Mouse (Mus musculus) CH12.LX (cell line): ENCODE data around the gene Rnf182. TPM values are rescaled to one million over a fixed set of nuclear protein-coding genes. Genes with fewer than 3 reads are reported as not detected.

Experiments
- DNase-seq: peaks from one replicate; pipeline ENCODE4 v3.0.0-alpha.2; 2013; ENCODE audit errors: extremely low read depth
- H3K27ac ChIP-seq: 2 replicates; pipeline ENCODE4 v1.5.1; 2012; ENCODE audit warnings: low read depth, mild to moderate bottlenecking, control low read depth, moderate library complexity; ENCODE audit not compliant: insufficient read depth
- H3K27me3 ChIP-seq: replicated peaks from 2 replicates; pipeline ENCODE3; 2012; ENCODE audit warnings: inconsistent platforms
- H3K36me3 ChIP-seq, 2 experiments: replicated peaks in 1 of 2; 2 replicates each; pipeline versions ENCODE3 to v1.6.1; 2012; ENCODE audit warnings: inconsistent platforms in 1 of 2, low read length in 1 of 2, mild to moderate bottlenecking in 1 of 2, mixed read lengths in 1 of 2, moderate library complexity in 1 of 2; ENCODE audit not compliant: control insufficient read depth in 1 of 2, insufficient read depth in 1 of 2
- H3K4me1 ChIP-seq, 2 experiments: 2 replicates each; pipeline ENCODE4 v1.6.1; 2012; ENCODE audit warnings: inconsistent platforms in 1 of 2, moderate library complexity in 1 of 2; ENCODE audit not compliant: insufficient read depth in 2 of 2, control insufficient read depth in 1 of 2
- H3K4me2 ChIP-seq: 2 replicates; pipeline ENCODE4 v1.6.1; 2012; ENCODE audit warnings: low read depth, mild to moderate bottlenecking, control low read depth; ENCODE audit not compliant: poor library complexity, insufficient read depth, severe bottlenecking
- H3K4me3 ChIP-seq, 3 experiments: fragments of 150-350 bp in 1 of 3; sonication (generic) in 1 of 3; replicated peaks in 1 of 3; 2 replicates each; pipeline versions ENCODE3 to v1.5.1; 2011 to 2012; ENCODE audit warnings: low read depth in 2 of 3, low read length in 2 of 3, mild to moderate bottlenecking in 2 of 3, moderate library complexity in 2 of 3, control low read depth in 1 of 3, improper control_type of control experiment in 1 of 3, inconsistent platforms in 1 of 3, mixed read lengths in 1 of 3; ENCODE audit not compliant: poor library complexity in 1 of 3
- H3K79me2 ChIP-seq: replicated peaks from 2 replicates; pipeline ENCODE4 v1.6.1; 2012; ENCODE audit warnings: mild to moderate bottlenecking, moderate library complexity; ENCODE audit not compliant: control insufficient read depth, poor library complexity, insufficient read depth, severe bottlenecking; ENCODE audit errors: extremely low read depth
- H3K9ac ChIP-seq: 2 replicates; pipeline ENCODE4 v1.6.1; 2012; ENCODE audit warnings: low read depth, mild to moderate bottlenecking, control low read depth, moderate library complexity; ENCODE audit not compliant: insufficient read depth
- H3K9me3 ChIP-seq: replicated peaks from 2 replicates; pipeline ENCODE3; 2012; ENCODE audit warnings: low read length, inconsistent platforms, mixed read lengths
- BHLHE40 ChIP-seq: IDR thresholded peaks from 2 replicates; pipeline ENCODE4 v1.6.1; 2011; ENCODE audit warnings: mild to moderate bottlenecking, low read depth, low read length, improper control_type of control experiment
- CTCF ChIP-seq, 2 experiments: IDR thresholded peaks in 1 of 2; conservative IDR thresholded peaks in 1 of 2; 2 replicates each; pipeline ENCODE4 v1.5.1; 2011 to 2012; ENCODE audit warnings: low read depth in 2 of 2, low read length in 2 of 2, improper control_type of control experiment in 1 of 2, inconsistent platforms in 1 of 2, mild to moderate bottlenecking in 1 of 2, moderate library complexity in 1 of 2
- E2F4 ChIP-seq: IDR thresholded peaks from 2 replicates; pipeline ENCODE4 v1.6.1; 2011; ENCODE audit warnings: low read depth, low read length, improper control_type of control experiment; ENCODE audit not compliant: insufficient replicate concordance
- EP300 ChIP-seq: IDR thresholded peaks from 2 replicates; pipeline ENCODE4 v1.6.1; 2011; ENCODE audit warnings: low read length, improper control_type of control experiment
- GABPA ChIP-seq: IDR thresholded peaks from 2 replicates; pipeline ENCODE4 v1.6.1; 2012; ENCODE audit warnings: low read depth, low read length, improper control_type of control experiment, inconsistent platforms; ENCODE audit not compliant: insufficient replicate concordance
- HCFC1 ChIP-seq: IDR thresholded peaks from 2 replicates; pipeline ENCODE4 v1.6.1; 2012; ENCODE audit warnings: low read depth, mild to moderate bottlenecking, inconsistent platforms, low read length, improper control_type of control experiment
- IRF4 ChIP-seq: IDR thresholded peaks from 2 replicates; pipeline ENCODE4 v1.6.1; 2014; ENCODE audit warnings: low read depth, mild to moderate bottlenecking, inconsistent platforms, low read length, improper control_type of control experiment
- KAT2A ChIP-seq: IDR thresholded peaks from 2 replicates; pipeline ENCODE4 v1.6.1; 2012; ENCODE audit warnings: low read length, improper control_type of control experiment, inconsistent platforms; ENCODE audit not compliant: insufficient replicate concordance
- MAFK ChIP-seq: IDR thresholded peaks from 2 replicates; pipeline ENCODE4 v1.6.1; 2011; ENCODE audit warnings: low read length, improper control_type of control experiment; ENCODE audit not compliant: insufficient replicate concordance
- MAX ChIP-seq: IDR thresholded peaks from 2 replicates; pipeline ENCODE4 v1.6.1; 2011; ENCODE audit warnings: low read length, improper control_type of control experiment
- MAZ ChIP-seq: IDR thresholded peaks from 2 replicates; pipeline ENCODE4 v1.6.1; 2012; ENCODE audit warnings: low read depth, mild to moderate bottlenecking, inconsistent platforms, low read length, improper control_type of control experiment, moderate library complexity
- MYC ChIP-seq: IDR thresholded peaks from 2 replicates; pipeline ENCODE4 v1.6.1; 2011; ENCODE audit warnings: low read depth, mild to moderate bottlenecking, improper control_type of control experiment, low read length
- NRF1 ChIP-seq: IDR thresholded peaks from 2 replicates; pipeline ENCODE4 v1.6.1; 2014; ENCODE audit warnings: low read depth, mild to moderate bottlenecking, inconsistent platforms, low read length, improper control_type of control experiment, moderate library complexity
- PAX5 ChIP-seq: IDR thresholded peaks from 2 replicates; pipeline ENCODE4 v1.6.1; 2012; ENCODE audit warnings: low read length, inconsistent platforms, mixed read lengths
- POLR2A ChIP-seq: IDR thresholded peaks from 2 replicates; pipeline ENCODE4 v1.6.1; 2011; ENCODE audit warnings: low read depth, mild to moderate bottlenecking, improper control_type of control experiment, low read length
- POLR2AphosphoS2 ChIP-seq: IDR thresholded peaks from 2 replicates; pipeline ENCODE4 v1.6.1; 2011; ENCODE audit warnings: low read depth, low read length, improper control_type of control experiment
- RCOR1 ChIP-seq: conservative IDR thresholded peaks from 2 replicates; pipeline ENCODE4 v1.6.1; 2012; ENCODE audit warnings: low read depth, mild to moderate bottlenecking, inconsistent platforms, low read length, improper control_type of control experiment
- TCF12 ChIP-seq: IDR thresholded peaks from 2 replicates; pipeline ENCODE4 v1.6.1; 2014; ENCODE audit warnings: low read depth, mild to moderate bottlenecking, inconsistent platforms, low read length, improper control_type of control experiment
- USF2 ChIP-seq: conservative IDR thresholded peaks from 2 replicates; pipeline ENCODE4 v1.6.1; 2011; ENCODE audit warnings: low read depth, low read length, improper control_type of control experiment
- ZC3H11A ChIP-seq: IDR thresholded peaks from 2 replicates; pipeline ENCODE4 v1.6.1; 2012; ENCODE audit warnings: low read depth, mild to moderate bottlenecking, inconsistent platforms, low read length, improper control_type of control experiment
- ZKSCAN1 ChIP-seq: IDR thresholded peaks from 2 replicates; pipeline ENCODE4 v1.6.1; 2012; ENCODE audit warnings: low read depth, inconsistent platforms, low read length, improper control_type of control experiment, borderline replicate concordance
- ZMIZ1 ChIP-seq: IDR thresholded peaks from 2 replicates; pipeline ENCODE4 v1.6.1; 2012; ENCODE audit warnings: low read depth, mild to moderate bottlenecking, inconsistent platforms, low read length, improper control_type of control experiment
- ZNF384 ChIP-seq: IDR thresholded peaks from 2 replicates; pipeline ENCODE4 v1.6.1; 2012; ENCODE audit warnings: low read depth, low read length, improper control_type of control experiment, inconsistent platforms
- dilution Hi-C: fragments of 300-500 bp; cut with MboI; formaldehyde crosslinking; loops from 2 replicates; pipeline ENCODE4 v1.14.3; 2020; ENCODE audit warnings: low sequenced_read_pairs; ENCODE audit not compliant: extremely low pct_unique_long_range_greater_than_20kb, extremely low pct_ligation_motif_present
- in situ Hi-C: fragments of 300-500 bp; cut with MboI; formaldehyde crosslinking; loops from 3 replicates; pipeline ENCODE4 v1.14.3; 2019; ENCODE audit warnings: low sequenced_read_pairs, low pct_ligation_motif_present, low pct_unique_long_range_greater_than_20kb, mixed read lengths
- polyA plus RNA-seq: library from polyadenylated mRNA; unstranded; fragments of >175 nt; gene quantifications from 2 replicates; pipeline ENCODE4 v1.2.1, GENCODE M21; 2012; ENCODE audit warnings: low read depth; ENCODE audit not compliant: insufficient read length
- total RNA-seq, 2 experiments: library from RNA; depleted of rRNA; stranded (reverse); fragments of 300-350 nt in 1 of 2; fragments of >200 nt in 1 of 2; gene quantifications; 2 replicates each; pipeline ENCODE4 v1.2.3; 2012 to 2014

Gene Rnf182
- total and polyA plus RNA-seq, 3 experiments: not detected

- dilution Hi-C loops (no loop called here), in situ Hi-C loops (no loop called here)
- Histone ChIP-seq H3K9ac (no peak overlapping the region), H3K79me2 (no peaks in the 10 kb centered on the region), H3K4me1 (no peaks in the 10 kb centered on the region), H3K27me3 (no peaks in the 10 kb centered on the region), H3K9me3 (no peaks in the 10 kb centered on the region), H3K4me2 (no peak overlapping the region), H3K4me3 (no peak overlapping the region), H3K27ac (no peak overlapping the region), H3K36me3 (no peaks in the 10 kb centered on the region)
- TF ChIP-seq E2F4 (no peak), POLR2AphosphoS2 (no peak), PAX5 (no peak), ZKSCAN1 (no peak), ZC3H11A (no peak), HCFC1 (no peak), POLR2A (no peak), CTCF (conservative IDR thresholded peaks at IDR 0.05 in 1 of 2, IDR thresholded peaks at IDR 0.05 in 1 of 2; ENCODE audit: low read depth in 2 of 2, low read length in 2 of 2) (no peak), USF2 (no peak), NRF1 (no peak), EP300 (no peak), TCF12 (no peak)
- no peak for DNase-seq
Measured at GRCm38 (mm10) chr13:43644991-43645390, 29.5 kb downstream of the Rnf182 start.

DNA sequence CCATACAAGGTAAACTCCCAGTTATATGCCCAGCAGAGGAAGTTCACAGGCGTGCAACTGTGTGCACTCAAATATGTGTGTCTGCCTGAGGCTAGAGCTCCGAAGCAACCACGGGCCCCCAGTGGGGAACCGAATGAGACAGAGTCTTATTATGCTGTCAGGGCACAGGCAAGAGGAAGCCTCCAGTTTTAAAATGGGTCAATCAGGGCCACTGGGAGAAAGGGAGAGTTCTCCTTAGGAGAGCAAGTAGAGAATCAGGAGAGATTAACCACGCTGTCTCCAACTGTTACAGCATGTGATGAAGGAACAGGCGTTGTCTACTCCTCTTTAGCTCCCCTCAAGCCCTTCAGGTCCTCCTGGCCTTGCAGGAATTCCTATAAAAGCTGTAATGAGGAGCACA lies 33.0 kb downstream of the Rnf182 start:
- Histone ChIP-seq H3K27ac (no peak overlapping the region), H3K79me2 (no peaks in the 10 kb centered on the region), H3K36me3 (no peaks in the 10 kb centered on the region), H3K4me3 (no peak overlapping the region), H3K27me3 (no peaks in the 10 kb centered on the region), H3K4me1 (no peaks in the 10 kb centered on the region), H3K9ac (no peak overlapping the region), H3K9me3 (no peaks in the 10 kb centered on the region), H3K4me2 (no peak overlapping the region)
- dilution Hi-C loops (no loop called here), in situ Hi-C loops (no loop called here)
- no peak for TF ChIP-seq IRF4
- TF ChIP-seq KAT2A: no peak
- TF ChIP-seq PAX5: no peak
- TF ChIP-seq TCF12: no peak
- no peak for DNase-seq

DNA sequence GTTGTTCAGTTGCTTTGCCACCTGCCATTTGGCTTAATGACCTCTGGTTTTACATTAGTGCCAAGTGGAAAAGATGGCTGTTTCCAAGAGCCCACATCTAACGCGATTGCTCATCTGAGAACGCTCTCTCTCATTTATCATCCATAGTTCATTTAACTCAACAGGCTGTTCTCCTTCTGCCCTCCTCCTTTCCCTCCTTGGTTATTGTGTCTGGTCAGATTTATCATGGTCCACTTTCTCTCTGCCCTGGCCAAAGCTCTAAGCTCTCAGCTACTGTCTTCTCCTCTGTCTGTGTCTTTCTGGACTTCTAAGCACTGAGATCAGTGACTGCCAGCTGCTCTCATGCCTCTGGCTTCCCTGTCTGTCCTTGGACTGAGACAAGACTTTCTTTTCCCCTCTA lies 35.8 kb downstream of the Rnf182 start:
- H3K9me3 ChIP-seq: peaks cover 3% of the 10 kb centered on the region
- no peak overlapping the region for H3K9ac ChIP-seq
- H3K36me3 ChIP-seq: no peaks in the 10 kb centered on the region
- no peaks in the 10 kb centered on the region for H3K27me3 ChIP-seq
- no peak for DNase-seq
- H3K4me1 ChIP-seq: no peaks in the 10 kb centered on the region
- TF ChIP-seq MYC (no peak), KAT2A (no peak), ZNF384 (no peak), TCF12 (no peak), MAZ (no peak), ZMIZ1 (no peak), ZC3H11A (no peak), MAFK (no peak), RCOR1 (no peak), GABPA (no peak), POLR2AphosphoS2 (no peak), BHLHE40 (no peak), MAX (no peak)
- no peaks in the 10 kb centered on the region for H3K79me2 ChIP-seq
- no peak overlapping the region for H3K4me2 ChIP-seq
- in situ Hi-C loops (no loop called here), dilution Hi-C loops (no loop called here)
- no peak overlapping the region for H3K27ac ChIP-seq
- H3K4me3 ChIP-seq: no peak overlapping the region
